Mouse (Mus musculus) G1E (cell line): Measurements from ENCODE around the gene Mgll.

Source experiments
- CTCF ChIP-seq: IDR thresholded peaks from 2 replicates; pipeline ENCODE4 v1.5.1; 2012; ENCODE audit warnings: low read depth, low read length, inconsistent platforms, mixed read lengths
- GATA1 ChIP-seq: IDR thresholded peaks from 2 replicates; pipeline ENCODE4 v1.6.1; 2012; ENCODE audit warnings: borderline replicate concordance, low read length, inconsistent platforms, mixed read lengths
- POLR2AphosphoS5 ChIP-seq: IDR thresholded peaks from 2 replicates; pipeline ENCODE4 v1.6.1; 2012; ENCODE audit warnings: low read depth, low read length, inconsistent platforms; ENCODE audit not compliant: insufficient replicate concordance

DNA sequence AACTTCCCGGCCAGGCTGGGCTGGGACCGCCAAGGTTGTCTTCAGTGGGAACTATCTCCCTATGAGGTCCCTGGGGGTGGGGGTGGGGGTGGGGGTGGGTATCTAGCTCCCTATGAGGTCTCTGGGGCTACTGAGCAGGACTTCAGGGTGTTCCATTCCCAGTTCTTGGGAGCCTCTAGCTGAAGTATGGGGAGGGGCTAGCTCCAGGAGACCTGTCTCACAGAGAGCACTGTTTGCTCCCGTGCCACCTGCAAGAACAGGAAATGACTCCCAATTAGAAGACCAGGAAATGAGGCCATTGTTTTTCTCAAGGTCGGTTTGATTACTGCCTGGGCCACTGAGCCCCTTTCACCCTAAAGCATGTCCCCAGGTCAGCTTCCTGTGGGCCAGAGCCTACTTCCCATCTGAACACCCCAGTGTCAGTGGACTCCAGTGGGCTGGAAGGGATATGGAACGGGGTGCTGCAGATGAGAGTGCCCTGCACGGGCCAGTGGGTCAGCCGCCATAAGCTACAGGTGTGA, 87.7 kb downstream of the Mgll start:
- TF ChIP-seq CTCF (no peak), POLR2AphosphoS5 (no peak), GATA1 (no peak)
